Mouse (Mus musculus) hindbrain, embryonic 15.5 days (tissue): ENCODE results near the gene Vmn1r21. TPM values are rescaled to one million over a fixed set of nuclear protein-coding genes. Genes with fewer than 3 reads are reported as not detected.

Experiments
- ATAC-seq: fragments of 200-750 bp; cut with Nextera tagmentation; 2 replicates; pipeline ENCODE4 v1.8.0; 2017; ENCODE audit warnings: low read depth, moderate number of reproducible peaks, moderate TSS enrichment; ENCODE audit not compliant: low FRiP score
- H3K27ac ChIP-seq: fragments of 300-500 bp; sonication (generic); replicated peaks from 2 replicates; pipeline ENCODE4 v1.5.1; 2015; ENCODE audit warnings: mild to moderate bottlenecking, inconsistent platforms
- H3K27me3 ChIP-seq: fragments of 300-500 bp; sonication (generic); 2 replicates; pipeline ENCODE4 v1.6.1; 2015; ENCODE audit warnings: control low read depth, inconsistent platforms
- H3K36me3 ChIP-seq: fragments of 300-500 bp; sonication (generic); 2 replicates; pipeline ENCODE4 v1.6.1; 2015; ENCODE audit warnings: control low read depth, inconsistent platforms
- H3K4me1 ChIP-seq: fragments of 300-500 bp; sonication (generic); replicated peaks from 2 replicates; pipeline ENCODE4 v1.6.1; 2015; ENCODE audit warnings: control low read depth, inconsistent platforms
- H3K4me2 ChIP-seq: fragments of 300-500 bp; sonication (generic); 2 replicates; pipeline ENCODE4 v1.6.1; 2015; ENCODE audit warnings: moderate library complexity, mild to moderate bottlenecking, inconsistent platforms
- H3K4me3 ChIP-seq: fragments of 300-500 bp; sonication (generic); 2 replicates; pipeline ENCODE4 v1.5.1; 2015; ENCODE audit warnings: mild to moderate bottlenecking, inconsistent platforms
- H3K9ac ChIP-seq: fragments of 300-500 bp; sonication (generic); 2 replicates; pipeline ENCODE4 v1.6.1; 2015; ENCODE audit warnings: inconsistent platforms
- H3K9me3 ChIP-seq: fragments of 300-500 bp; sonication (generic); 2 replicates; pipeline ENCODE4 v1.6.1; 2016; ENCODE audit warnings: control low read depth, inconsistent platforms
- WGBS: fragments of 180-500 bp; shearing (Covaris S2); methylation state at CpG from one replicate; pipeline ENCODE4 v1.1.7; 2015; 5-methylcytosine and 5-hydroxymethylcytosine counted together
- polyA plus RNA-seq: library from polyadenylated mRNA; unstranded; fragments of >200 nt; fragmentation: Nextera tagmentation; extraction: Ambion mirVana; gene quantifications from 2 replicates; pipeline ENCODE4 v1.2.1, GENCODE M21; 2015

Gene Vmn1r21
- polyA plus RNA-seq, 1 experiment from 2014 or later: not detected

GRCm38 (mm10) chr6:57805218-57806069 lies 44.7 kb downstream of the Vmn1r21 start:
- Histone ChIP-seq H3K9ac (no peak overlapping the region), H3K27me3 (no peaks in the 10 kb centered on the region), H3K4me1 (no peaks in the 10 kb centered on the region), H3K4me2 (no peak overlapping the region), H3K4me3 (no peak overlapping the region), H3K9me3 (no peaks in the 10 kb centered on the region), H3K27ac (no peak overlapping the region; the same call in 1 of the 2 replicates), H3K36me3 (no peaks in the 10 kb centered on the region)
- 87% methylated on average over 5 of the region's 5 CpGs for whole genome bisulfite sequencing
- ATAC-seq: no peak

GRCm38 (mm10) chr6:57803130-57803529 lies 47.0 kb downstream of the Vmn1r21 start:
- WGBS: 85% methylated on average over 2 of the region's 2 CpGs
- Histone ChIP-seq H3K4me3 (no peak overlapping the region), H3K36me3 (no peaks in the 10 kb centered on the region), H3K9ac (no peak overlapping the region), H3K9me3 (no peaks in the 10 kb centered on the region), H3K27ac (no peak overlapping the region), H3K4me1 (no peaks in the 10 kb centered on the region), H3K27me3 (no peaks in the 10 kb centered on the region), H3K4me2 (no peak overlapping the region)
- no peak for ATAC-seq

- Histone ChIP-seq H3K4me3 (no peak overlapping the region), H3K27ac (no peak overlapping the region), H3K4me1 (no peaks in the 10 kb centered on the region), H3K36me3 (no peaks in the 10 kb centered on the region), H3K9me3 (no peaks in the 10 kb centered on the region), H3K27me3 (no peaks in the 10 kb centered on the region), H3K4me2 (no peak overlapping the region), H3K9ac (no peak overlapping the region)
- ATAC-seq: no peak
- 87% methylated on average over 1 of the region's 1 CpGs for WGBS
Measured at GRCm38 (mm10) chr6:57798986-57799385, 51.2 kb downstream of the Vmn1r21 start.

- H3K27ac ChIP-seq: no peak overlapping the region
- H3K4me1 ChIP-seq: no peaks in the 10 kb centered on the region
Measured at GRCm38 (mm10) chr6:57796853-57797423, 53.2 kb downstream of the Vmn1r21 start.

GRCm38 (mm10) chr6:57795835-57796234 lies 54.3 kb downstream of the Vmn1r21 start:
- Histone ChIP-seq H3K4me2 (no peak overlapping the region), H3K9ac (no peak overlapping the region), H3K36me3 (no peaks in the 10 kb centered on the region), H3K9me3 (no peaks in the 10 kb centered on the region), H3K27me3 (no peaks in the 10 kb centered on the region), H3K4me3 (no peak overlapping the region), H3K4me1 (no peaks in the 10 kb centered on the region), H3K27ac (no peak overlapping the region)
- no peak for ATAC-seq
- 80% methylated on average over 3 of the region's 3 CpGs for WGBS

More at GRCm38 (mm10) chr6:57796853-57797423, 53.2 kb downstream of the Vmn1r21 start:
- Histone ChIP-seq H3K27me3 (no peaks in the 10 kb centered on the region), H3K4me3 (no peak overlapping the region), H3K9ac (no peak overlapping the region), H3K36me3 (no peaks in the 10 kb centered on the region), H3K9me3 (no peaks in the 10 kb centered on the region), H3K4me2 (no peak overlapping the region)
- ATAC-seq: no peak
- 86% methylated on average over 3 of the region's 3 CpGs for WGBS

Other genes starting within 250 kb of the Vmn1r21 start
- 17.2 and 18.0 TPM in 2 replicates for gene Pyurf, start 158.3 kb downstream of the Vmn1r21 start, polyA plus RNA-seq
- gene Lancl2, start 147.8 kb downstream of the Vmn1r21 start, polyA plus RNA-seq: 76.7 and 86.3 TPM in 2 replicates
- 201 and 221 TPM in 2 replicates for gene Vopp1, start 25.2 kb downstream of the Vmn1r21 start, polyA plus RNA-seq
- gene Vmn1r22, start 57.7 kb upstream of the Vmn1r21 start, polyA plus RNA-seq: not detected in 2 replicates
- gene Vmn1r23, start 76.5 kb upstream of the Vmn1r21 start, polyA plus RNA-seq: not detected in 2 replicates
- not detected in 2 replicates for gene Vmn1r24, start 111.2 kb upstream of the Vmn1r21 start, polyA plus RNA-seq
- gene Vmn1r25, start 130.5 kb upstream of the Vmn1r21 start, polyA plus RNA-seq: not detected in 2 replicates
- gene Vmn1r26, start 164.8 kb upstream of the Vmn1r21 start, polyA plus RNA-seq: not detected in 2 replicates